Mouse (Mus musculus): ENCODE measurements around the gene Slc16a5. TPM values are rescaled to one million over a fixed set of nuclear protein-coding genes. Genes with fewer than 3 reads are reported as not detected.
A peak's percentile ranks its signal among the peaks of the same experiment; 100 is the strongest.
"Not testable (repeated sequence)": the region's sequence is repeated elsewhere in the genome, so short reads cannot be mapped to it uniquely, and the experiment has no call there.

Slc16a5 gene
- polyA plus RNA-seq, 1 experiment from 2014 or later = 0.09 TPM

DNA sequence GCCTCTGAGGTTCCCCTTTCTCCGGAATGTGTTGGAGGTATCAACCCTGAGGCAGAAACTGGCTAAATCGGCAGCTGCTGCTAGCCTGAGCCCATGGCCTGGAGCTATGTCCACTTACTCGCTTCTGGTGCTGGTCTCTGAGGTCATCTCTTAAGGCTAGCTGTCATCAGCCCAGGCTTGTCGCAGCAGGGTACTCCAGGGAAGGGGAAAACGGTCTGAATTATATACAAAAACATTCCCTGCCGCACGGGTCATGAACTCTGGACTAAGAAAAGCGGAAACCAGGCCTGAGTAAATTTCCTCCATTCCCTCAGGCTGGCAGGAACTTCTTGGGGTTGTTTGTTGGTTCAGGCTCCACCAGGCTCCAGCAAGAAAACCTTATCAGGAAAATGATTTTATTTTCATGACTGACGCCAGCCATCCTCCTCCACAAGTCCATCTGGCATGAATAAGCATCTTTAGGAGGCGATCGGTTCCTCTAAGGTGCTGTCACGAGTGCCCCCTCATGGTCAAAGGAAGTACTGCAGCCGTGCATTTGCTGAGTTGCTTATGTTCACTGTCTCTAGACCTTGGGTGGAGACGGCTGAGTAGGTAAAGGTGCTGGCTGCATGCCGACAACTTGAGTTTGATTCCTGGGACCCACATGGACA is 11.5 kb downstream of the Slc16a5 start:
- peaks cover 24% of the 10 kb centered on the region for H3K4me1 ChIP-seq
- ATAC-seq (ENCODE audit: low FRiP score, low read depth) = no peak

DNA sequence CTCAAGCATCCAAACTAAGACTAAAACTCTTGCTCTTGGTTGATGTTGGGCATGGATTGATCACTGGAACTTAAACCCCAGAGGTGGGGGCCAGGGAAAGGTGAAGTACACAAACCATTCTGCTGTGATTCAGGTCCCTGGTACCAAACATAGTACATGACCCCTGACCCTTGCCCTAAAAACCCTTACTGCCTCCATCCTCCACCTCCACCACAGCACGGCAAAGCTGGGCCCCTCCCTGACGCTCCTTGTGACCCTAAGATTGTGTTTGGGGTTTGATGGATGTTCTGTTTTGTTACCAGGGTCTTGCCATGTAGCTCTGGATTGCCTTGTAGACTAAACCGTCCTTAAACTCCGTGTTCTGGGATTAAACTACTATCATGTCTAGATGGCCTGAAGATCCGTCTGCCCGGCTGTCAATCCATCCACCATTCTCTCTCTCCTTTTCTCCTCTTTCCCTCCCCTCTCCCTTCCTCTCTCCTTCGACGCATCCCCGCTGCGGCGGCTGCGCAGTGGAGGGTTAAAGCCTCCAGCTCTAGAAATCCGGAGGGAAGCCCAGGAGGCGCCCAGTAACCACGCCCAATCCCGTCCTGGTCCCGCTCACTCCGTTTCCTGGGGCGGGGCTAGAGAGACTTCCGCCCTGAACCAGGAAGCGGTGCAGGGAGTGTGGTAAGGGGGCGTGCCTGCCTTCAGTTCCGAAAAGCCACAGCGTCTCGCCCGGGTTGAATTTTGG is 12.9 kb downstream of the Slc16a5 start, which contains the start of gene Armc7:
Armc7 (plus strand) TSS at position 643 of the 733 bp plus-strand sequence.
- H3K4me2 ChIP-seq (replicated peaks) = peak within 1 kb of the TSS; percentile 98

More for the DNA sequence above, 11.5 kb downstream of the Slc16a5 start:
- Histone ChIP-seq H3K36me3 (no peaks in the 10 kb centered on the region), H3K27ac (no peak overlapping the region), H3K9me3 (no peaks in the 10 kb centered on the region), H3K27me3 (replicated peaks) (no peaks in the 10 kb centered on the region), H3K4me3 (no peak overlapping the region), H3K9ac (no peak overlapping the region), H3K4me2 (replicated peaks) (peak overlapping the region; percentile 3; the same call in 1 of the 2 replicates)
- WGBS = 23% methylated on average over 15 of the region's 15 CpGs

DNA sequence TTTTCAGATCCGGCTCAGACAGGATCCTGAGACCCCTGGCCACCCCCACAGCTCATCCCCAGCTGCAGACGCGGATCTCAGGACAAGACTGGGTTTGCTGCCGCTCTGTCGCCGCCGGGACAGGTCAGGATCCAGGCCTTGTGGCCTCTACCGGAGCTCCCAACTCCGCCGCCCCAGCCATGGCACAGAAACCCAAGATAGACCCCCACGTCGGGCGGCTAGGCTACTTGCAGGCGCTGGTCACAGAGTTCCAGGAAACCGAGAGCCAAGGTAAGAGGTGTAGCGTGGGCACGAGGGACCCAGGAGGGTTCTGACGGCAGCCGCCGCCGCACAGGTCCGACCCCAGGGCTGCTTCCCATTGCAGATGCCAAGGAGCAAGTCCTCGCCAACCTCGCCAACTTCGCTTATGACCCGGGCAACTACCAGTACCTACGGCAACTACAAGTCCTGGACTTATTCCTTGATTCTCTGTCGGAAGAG is 13.5 kb downstream of the Slc16a5 start:
- 6% methylated on average over 28 of the region's 28 CpGs for WGBS
- H3K27ac ChIP-seq = no peak overlapping the region

More for the DNA sequence above, 12.9 kb downstream of the Slc16a5 start, which contains the start of gene Armc7:
- peak within 1 kb of the TSS; percentile 79 for H3K9ac ChIP-seq
- WGBS = under 1% methylated on average over 26 of the region's 26 CpGs
- peak within 1 kb of the TSS; percentile 17; the same call in 1 of the 2 replicates for H3K27ac ChIP-seq
- H3K27me3 ChIP-seq (replicated peaks) = no peaks in the 10 kb centered on the region
- peak within 1 kb of the TSS; percentile 82 for H3K4me3 ChIP-seq
- no peaks in the 10 kb centered on the region for H3K36me3 ChIP-seq
- peak; percentile 95 for ATAC-seq (ENCODE audit: low FRiP score, low read depth)
- peaks cover 24% of the 10 kb centered on the region for H3K4me1 ChIP-seq
- no peaks in the 10 kb centered on the region for H3K9me3 ChIP-seq

DNA sequence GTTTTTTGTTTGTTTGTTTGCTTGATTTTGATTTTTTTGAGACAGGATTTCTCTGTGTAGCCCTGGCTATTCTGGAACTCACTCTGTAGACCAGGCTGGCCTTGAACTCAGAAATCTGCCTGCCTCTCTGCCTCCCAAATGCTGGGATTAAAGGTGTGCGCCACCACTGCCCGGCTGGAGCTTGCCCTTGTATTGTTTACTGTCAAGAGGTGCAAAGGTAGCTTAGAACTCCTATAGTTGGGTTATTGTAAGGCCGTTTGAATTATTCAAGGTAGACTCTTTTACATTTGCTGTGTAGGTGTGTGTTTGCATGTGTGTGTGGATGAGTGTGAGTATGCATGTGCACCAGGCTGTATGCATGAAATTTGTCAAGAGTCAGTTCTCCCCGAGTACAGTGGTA is 14.4 kb downstream of the Slc16a5 start:
- ATAC-seq (ENCODE audit: low FRiP score, low read depth); H3K9ac ChIP-seq; H3K36me3 ChIP-seq; H3K27me3 ChIP-seq (replicated peaks); H3K9me3 ChIP-seq; H3K4me3 ChIP-seq; H3K27ac ChIP-seq: not testable (repeated sequence)
- peak overlapping the region; percentile 98 for H3K4me2 ChIP-seq (replicated peaks)
- H3K4me1 ChIP-seq = peaks cover 24% of the 10 kb centered on the region
- WGBS = 86% methylated on average over 4 of the region's 4 CpGs

More for the DNA sequence above, 13.5 kb downstream of the Slc16a5 start:
- Histone ChIP-seq H3K9me3 (no peaks in the 10 kb centered on the region), H3K4me3 (peak overlapping the region; percentile 82), H3K4me1 (peaks cover 24% of the 10 kb centered on the region), H3K4me2 (replicated peaks) (peak overlapping the region; percentile 98), H3K27me3 (replicated peaks) (no peaks in the 10 kb centered on the region), H3K9ac (peak overlapping the region; percentile 79), H3K36me3 (no peaks in the 10 kb centered on the region)
- ATAC-seq (ENCODE audit: low FRiP score, low read depth) = no peak

DNA sequence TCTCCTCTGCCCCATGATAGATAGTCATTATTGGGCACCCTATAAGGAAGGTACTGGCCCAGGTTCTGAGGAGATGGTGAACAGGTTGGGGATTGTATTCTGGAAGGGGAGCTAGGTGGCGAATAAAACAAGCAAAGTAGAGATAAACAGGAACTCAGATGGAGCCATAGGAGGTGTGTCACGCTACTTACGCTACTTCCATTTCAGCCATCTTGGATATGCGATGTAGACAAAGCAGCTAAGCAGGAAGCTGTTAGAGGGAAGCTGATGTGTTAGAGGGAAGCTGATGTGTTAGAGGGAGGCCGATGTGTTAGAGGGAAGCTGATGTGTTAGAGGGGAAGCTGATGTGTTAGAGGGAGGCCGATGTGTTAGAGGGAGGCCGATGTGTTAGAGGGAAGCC is 15.1 kb downstream of the Slc16a5 start:
- not testable (repeated sequence) for ATAC-seq (ENCODE audit: low FRiP score, low read depth); H3K4me3 ChIP-seq; H3K27me3 ChIP-seq (replicated peaks); H3K4me2 ChIP-seq (replicated peaks); H3K9me3 ChIP-seq; H3K9ac ChIP-seq; H3K27ac ChIP-seq; H3K36me3 ChIP-seq
- 86% methylated on average over 7 of the region's 7 CpGs for WGBS
- H3K4me1 ChIP-seq = peaks cover 24% of the 10 kb centered on the region

DNA sequence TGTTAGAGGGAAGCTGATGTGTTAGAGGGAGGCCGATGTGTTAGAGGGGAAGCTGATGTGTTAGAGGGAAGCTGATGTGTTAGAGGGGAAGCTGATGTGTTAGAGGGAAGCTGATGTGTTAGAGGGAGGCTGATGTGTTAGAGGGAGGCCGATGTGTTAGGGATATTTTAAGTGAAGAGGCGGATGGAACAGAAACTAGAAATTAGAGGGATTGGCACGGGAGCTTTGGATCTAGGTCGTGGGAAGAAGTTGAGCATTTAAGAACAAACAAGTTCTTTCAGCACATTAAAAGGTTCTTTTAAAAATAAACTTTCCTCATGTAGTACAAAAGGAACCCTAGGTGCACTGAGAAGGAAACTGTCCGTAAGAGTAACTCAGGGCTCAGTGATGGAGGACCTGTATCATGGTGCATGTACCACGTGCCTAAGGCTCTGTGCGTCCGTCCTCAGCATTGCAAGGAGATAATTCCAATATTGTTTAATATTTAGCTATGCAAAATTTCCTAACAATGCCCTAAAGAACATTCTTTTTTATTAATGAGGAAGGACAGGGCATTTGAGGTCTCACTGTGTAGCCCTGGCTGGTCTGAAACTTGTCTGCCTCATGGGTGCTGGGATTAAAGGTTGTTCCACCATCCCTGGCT is 16.1 kb downstream of the Slc16a5 start:
- Histone ChIP-seq H3K9ac (no peak overlapping the region), H3K4me2 (replicated peaks) (no peak overlapping the region), H3K36me3 (no peaks in the 10 kb centered on the region), H3K9me3 (no peaks in the 10 kb centered on the region), H3K4me3 (no peak overlapping the region), H3K4me1 (peaks cover 21% of the 10 kb centered on the region), H3K27ac (no peak overlapping the region), H3K27me3 (replicated peaks) (no peaks in the 10 kb centered on the region)
- WGBS = 88% methylated on average over 9 of the region's 9 CpGs
- no peak for ATAC-seq (ENCODE audit: low FRiP score, low read depth)

DNA sequence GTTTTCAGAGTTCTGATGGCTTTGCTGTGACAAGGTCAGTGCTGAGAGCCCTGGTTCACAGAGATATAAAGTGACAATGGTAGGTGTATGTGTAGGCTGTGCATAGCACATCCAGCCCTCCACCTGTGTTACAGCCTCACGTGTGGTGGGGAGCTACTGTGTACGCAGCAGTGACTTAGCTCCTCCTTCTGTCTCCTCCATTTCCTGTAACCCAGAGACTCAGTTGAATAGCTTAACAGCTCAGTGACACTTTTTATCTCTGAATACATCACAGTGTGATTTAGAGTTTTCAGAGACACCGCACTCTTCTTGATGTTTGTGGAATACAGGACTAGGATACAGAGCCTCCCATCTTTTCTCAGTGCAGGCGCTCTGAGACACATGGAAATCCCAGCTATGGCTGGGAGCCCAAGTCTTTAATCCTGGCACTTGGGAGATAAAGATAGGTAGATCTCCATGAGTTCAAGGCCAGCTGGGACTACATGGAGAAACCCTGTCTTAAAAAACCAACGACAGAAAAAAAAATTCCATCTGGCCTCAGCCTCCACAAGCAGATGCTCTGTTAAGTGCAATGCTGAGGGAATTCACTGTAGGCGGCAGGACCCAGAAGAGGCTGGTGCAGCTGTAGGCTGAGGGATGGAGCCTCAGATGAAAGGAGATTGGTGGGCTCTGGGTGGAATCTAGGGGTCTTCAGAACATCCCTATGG is 19.4 kb downstream of the Slc16a5 start:
- Histone ChIP-seq H3K4me1 (peaks cover 2% of the 10 kb centered on the region; the same call in 1 of the 2 replicates), H3K9ac (no peak overlapping the region), H3K4me2 (replicated peaks) (no peak overlapping the region), H3K27ac (no peak overlapping the region), H3K36me3 (0 out of 2 replicates have a peak, but pooled peaks cover 5% of the 10 kb centered on the region), H3K27me3 (replicated peaks) (no peaks in the 10 kb centered on the region), H3K9me3 (no peaks in the 10 kb centered on the region), H3K4me3 (no peak overlapping the region)
- WGBS = 83% methylated on average over 6 of the region's 6 CpGs
- ATAC-seq (ENCODE audit: low FRiP score, low read depth) = no peak

DNA sequence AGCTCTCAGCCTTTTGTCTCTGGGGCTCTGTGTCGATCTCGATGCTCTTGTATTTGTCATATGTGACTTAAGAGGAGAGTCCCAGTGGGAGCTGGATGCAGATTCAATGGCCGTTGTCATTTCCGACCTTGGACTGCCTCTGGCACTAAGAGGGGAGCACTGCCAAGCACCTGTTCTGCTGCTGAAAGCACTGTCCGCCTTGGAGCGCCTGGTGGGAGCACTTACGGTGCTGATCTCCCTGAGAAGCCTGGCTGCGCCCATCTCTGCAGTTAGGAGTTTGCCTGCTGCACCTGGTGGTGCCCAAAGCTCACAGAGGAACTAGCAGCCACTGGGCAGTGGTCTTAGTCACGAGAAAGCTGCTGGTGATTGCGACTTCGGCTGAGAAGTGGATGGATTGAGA is 21.0 kb downstream of the Slc16a5 start:
- Histone ChIP-seq H3K4me3 (no peak overlapping the region), H3K4me2 (replicated peaks) (no peak overlapping the region), H3K9ac (no peak overlapping the region), H3K27ac (no peak overlapping the region), H3K9me3 (no peaks in the 10 kb centered on the region), H3K36me3 (0 out of 2 replicates have a peak, but pooled peaks cover 5% of the 10 kb centered on the region), H3K4me1 (no peaks in the 10 kb centered on the region; the same call in 1 of the 2 replicates), H3K27me3 (replicated peaks) (no peaks in the 10 kb centered on the region)
- no peak for ATAC-seq (ENCODE audit: low FRiP score, low read depth)
- 71% methylated on average over 11 of the region's 11 CpGs for WGBS

DNA sequence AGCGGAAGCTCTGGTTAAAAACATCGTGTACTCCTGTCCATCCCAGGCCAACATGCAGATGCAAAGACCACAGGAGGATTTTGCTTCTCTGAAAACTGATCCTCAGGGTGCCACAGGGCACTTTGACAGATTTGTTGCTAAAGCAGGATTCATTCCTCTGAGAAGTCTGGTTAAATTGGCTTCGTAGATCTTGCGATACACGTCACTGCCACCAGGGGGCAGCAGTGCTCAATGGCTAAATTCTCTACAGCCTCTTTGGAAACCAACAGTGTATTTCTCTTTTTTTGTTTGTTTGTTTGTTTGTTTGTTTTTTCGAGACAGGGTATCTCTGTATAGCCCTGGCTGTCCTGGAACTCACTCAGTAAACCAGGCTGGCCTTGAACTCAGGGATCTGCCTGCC is 21.5 kb downstream of the Slc16a5 start:
- Histone ChIP-seq H3K27me3 (replicated peaks) (no peaks in the 10 kb centered on the region), H3K4me3 (no peak overlapping the region), H3K36me3 (peaks cover 8% of the 10 kb centered on the region), H3K4me2 (replicated peaks) (no peak overlapping the region), H3K4me1 (no peaks in the 10 kb centered on the region; the same call in 1 of the 2 replicates), H3K9me3 (no peaks in the 10 kb centered on the region), H3K27ac (no peak overlapping the region), H3K9ac (no peak overlapping the region)
- ATAC-seq (ENCODE audit: low FRiP score, low read depth) = no peak
- WGBS = 18% methylated on average over 6 of the region's 6 CpGs

DNA sequence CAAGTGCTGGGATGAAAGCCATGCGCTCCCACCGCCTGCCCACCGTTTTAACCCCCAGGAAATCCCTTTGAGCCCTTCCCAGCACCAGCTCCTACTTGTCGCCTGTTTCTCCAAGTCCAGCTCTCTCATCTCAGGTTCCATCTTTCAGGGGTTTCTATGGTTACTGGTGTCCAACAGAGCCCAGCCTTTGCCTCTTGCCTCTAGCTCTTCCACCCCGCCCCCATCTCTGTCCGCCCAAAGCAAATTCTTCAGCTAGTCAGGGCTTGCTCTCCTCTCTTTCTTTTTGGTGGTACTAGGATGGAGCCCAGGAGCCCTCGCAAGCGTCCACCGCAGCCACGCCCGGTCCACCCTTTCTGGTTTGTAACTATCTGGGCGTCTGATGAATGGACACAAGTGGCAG is 22.9 kb downstream of the Slc16a5 start:
- 59% methylated on average over 12 of the region's 12 CpGs for WGBS
- Histone ChIP-seq H3K4me2 (replicated peaks) (no peak overlapping the region), H3K27me3 (replicated peaks) (no peaks in the 10 kb centered on the region), H3K9ac (no peak overlapping the region), H3K36me3 (peaks cover 20% of the 10 kb centered on the region), H3K27ac (no peak overlapping the region), H3K9me3 (no peaks in the 10 kb centered on the region), H3K4me3 (no peak overlapping the region), H3K4me1 (no peaks in the 10 kb centered on the region; the same call in 1 of the 2 replicates)
- no peak for ATAC-seq (ENCODE audit: low FRiP score, low read depth)

DNA sequence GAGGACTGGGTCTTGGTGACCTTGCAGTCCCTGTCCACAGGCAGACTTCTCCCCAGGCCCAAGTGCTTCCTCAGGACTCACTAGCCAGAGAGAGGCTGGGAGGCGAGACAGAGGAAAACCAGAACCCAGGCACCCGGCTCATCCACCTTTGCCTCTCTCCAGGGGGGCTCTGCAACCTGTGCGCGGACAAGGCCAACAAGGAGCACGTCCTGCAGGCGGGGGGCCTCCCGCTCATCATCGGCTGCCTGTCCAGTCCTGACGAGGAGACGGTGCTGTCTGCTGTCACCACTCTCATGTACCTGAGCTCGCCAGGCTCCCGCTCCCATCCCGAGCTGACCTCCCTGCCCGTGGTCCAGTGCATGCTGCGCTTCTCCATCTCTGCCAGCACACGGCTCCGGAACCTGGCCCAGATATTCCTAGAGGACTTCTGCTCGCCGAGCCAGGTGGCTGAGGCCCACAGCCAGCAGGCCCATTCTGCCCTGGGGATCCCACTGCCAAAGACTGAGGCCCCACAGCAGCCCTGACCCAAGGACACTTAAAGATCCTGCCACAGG is 26.4 kb downstream of the Slc16a5 start:
- no peaks in the 10 kb centered on the region for H3K9me3 ChIP-seq
- H3K4me1 ChIP-seq = peaks cover 18% of the 10 kb centered on the region
- WGBS = 90% methylated on average over 19 of the region's 19 CpGs
- H3K27me3 ChIP-seq (replicated peaks) = no peaks in the 10 kb centered on the region
- ATAC-seq (ENCODE audit: low FRiP score, low read depth) = no peak
- no peak overlapping the region for H3K4me2 ChIP-seq (replicated peaks)
- no peak overlapping the region for H3K27ac ChIP-seq
- no peak overlapping the region for H3K9ac ChIP-seq
- H3K4me3 ChIP-seq = no peak overlapping the region
- H3K36me3 ChIP-seq = peaks cover 20% of the 10 kb centered on the region

Data from neural tube, embryonic 12.5 days (tissue).